Mouse (Mus musculus) heart, embryonic 12.5 days (tissue): ENCODE results near the gene Zfp112. TPM values are rescaled to one million over a fixed set of nuclear protein-coding genes. Genes with fewer than 3 reads are reported as not detected.
"Not testable (repeated sequence)": the region's sequence is repeated elsewhere in the genome, so short reads cannot be mapped to it uniquely, and the experiment has no call there.

Experiments used
- ATAC-seq: fragments of 200-750 bp; cut with Nextera tagmentation; 2 replicates; pipeline ENCODE4 v1.8.0; 2017; ENCODE audit warnings: moderate TSS enrichment, moderate library complexity; ENCODE audit not compliant: insufficient number of reproducible peaks, low FRiP score
- H3K27ac ChIP-seq: fragments of 300-500 bp; sonication (generic); 2 replicates; pipeline ENCODE4 v1.5.1; 2016; ENCODE audit warnings: mild to moderate bottlenecking, moderate library complexity; ENCODE audit not compliant: poor library complexity, severe bottlenecking
- H3K27me3 ChIP-seq: fragments of 300-500 bp; sonication (generic); replicated peaks from 2 replicates; pipeline ENCODE4 v1.6.1; 2016; ENCODE audit warnings: mild to moderate bottlenecking, moderate library complexity
- H3K36me3 ChIP-seq: fragments of 300-500 bp; sonication (generic); 2 replicates; pipeline ENCODE4 v1.6.1; 2016; ENCODE audit warnings: mild to moderate bottlenecking, moderate library complexity
- H3K4me1 ChIP-seq: fragments of 300-500 bp; sonication (generic); replicated peaks from 2 replicates; pipeline ENCODE4 v1.6.1; 2016; ENCODE audit warnings: mild to moderate bottlenecking
- H3K4me2 ChIP-seq: fragments of 300-500 bp; sonication (generic); 2 replicates; pipeline ENCODE4 v1.6.1; 2016; ENCODE audit warnings: mild to moderate bottlenecking, moderate library complexity
- H3K4me3 ChIP-seq: fragments of 300-500 bp; sonication (generic); 2 replicates; pipeline ENCODE4 v1.5.1; 2016; ENCODE audit warnings: mild to moderate bottlenecking
- H3K9ac ChIP-seq: fragments of 300-500 bp; sonication (generic); 2 replicates; pipeline ENCODE4 v1.6.1; 2016; ENCODE audit warnings: mild to moderate bottlenecking, moderate library complexity
- H3K9me3 ChIP-seq: fragments of 300-500 bp; sonication (generic); replicated peaks from 2 replicates; pipeline ENCODE4 v1.6.1; 2016; ENCODE audit warnings: mild to moderate bottlenecking, moderate library complexity
- WGBS: fragments of 180-500 bp; shearing (Covaris S2); methylation state at CpG from one replicate; pipeline ENCODE4 v1.1.7; 2016; 5-methylcytosine and 5-hydroxymethylcytosine counted together
- polyA plus RNA-seq: library from polyadenylated mRNA; unstranded; fragments of >200 nt; fragmentation: Nextera tagmentation; extraction: Ambion mirVana; gene quantifications from 2 replicates; pipeline ENCODE4 v1.2.1, GENCODE M21; 2016

Zfp112 gene
- polyA plus RNA-seq: 4.2 TPM in 2 replicates

DNA sequence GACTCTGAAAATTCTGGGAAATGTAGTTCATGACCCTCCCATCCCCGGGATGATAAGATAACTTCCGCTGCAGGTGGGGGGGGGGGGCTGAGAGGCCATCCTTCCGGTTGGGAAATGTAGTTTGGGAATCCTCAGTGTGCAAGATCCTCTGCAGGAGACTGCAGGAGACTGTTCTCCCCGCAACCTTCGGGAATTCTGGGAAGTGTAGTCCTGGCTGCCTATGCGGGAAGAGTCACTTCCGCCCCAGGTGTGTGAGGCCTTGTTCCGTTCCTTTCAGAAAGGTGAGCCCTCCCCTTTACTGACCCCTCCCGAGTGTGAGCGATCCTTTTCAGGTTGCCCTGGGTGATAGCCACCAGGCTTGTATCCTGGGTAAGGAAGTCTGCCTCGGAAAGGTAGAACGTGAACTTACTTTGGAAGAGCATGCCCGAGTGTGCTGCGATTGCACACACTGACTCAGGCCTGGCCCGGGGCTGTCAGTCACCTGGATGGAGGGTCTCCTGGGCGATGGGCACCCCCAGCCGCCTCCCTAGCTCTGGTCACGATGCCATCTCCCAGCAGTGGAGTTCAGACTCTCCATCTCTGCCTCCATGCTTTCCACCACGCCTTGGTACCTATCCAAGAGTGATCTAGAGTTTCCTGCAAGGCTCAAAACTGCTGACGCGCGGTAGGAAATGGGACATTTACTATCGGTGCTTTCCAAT, at the start of gene Zfp112:
Zfp112 (plus strand) TSS at position 159 of the 701 bp plus-strand sequence.
- Histone ChIP-seq H3K4me2 (peak within 1 kb of the TSS; percentile 79), H3K9ac (peak within 1 kb of the TSS; percentile 80), H3K27ac (peak within 1 kb of the TSS; percentile 71), H3K4me3 (peak within 1 kb of the TSS; percentile 84), H3K4me1 (peaks cover 5% of the 10 kb centered on the region), H3K36me3 (peaks cover 23% of the 10 kb centered on the region), H3K9me3 (peaks cover 18% of the 10 kb centered on the region), H3K27me3 (no peaks in the 10 kb centered on the region)
- ATAC-seq: peak; percentile 93
- WGBS: 2% methylated on average over 23 of the region's 23 CpGs

DNA sequence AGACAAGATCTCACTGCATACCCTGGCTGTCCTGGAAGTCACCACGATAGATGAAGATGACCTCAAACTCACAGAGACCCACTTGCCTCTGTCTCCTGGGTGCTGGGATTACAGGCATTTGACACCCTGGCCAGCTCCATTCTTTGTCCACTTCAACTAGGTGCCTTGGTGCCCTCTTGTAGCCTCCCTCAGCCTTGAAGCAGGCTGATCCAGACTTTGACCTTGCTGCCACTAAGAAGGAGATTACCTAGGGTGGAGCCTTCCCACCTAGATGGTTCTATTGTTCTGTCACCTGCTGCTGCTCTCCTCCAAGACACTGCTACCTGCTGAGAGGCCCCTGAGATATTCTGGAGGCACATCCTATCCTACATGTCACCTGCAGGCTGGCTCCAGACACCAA, 37.7 kb upstream of the Zfp112 start:
- 26% methylated on average over 1 of the region's 1 CpGs for WGBS
- H3K27ac ChIP-seq, H3K4me2 ChIP-seq, H3K36me3 ChIP-seq, H3K9ac ChIP-seq, H3K4me3 ChIP-seq, H3K27me3 ChIP-seq, H3K4me1 ChIP-seq, ATAC-seq, H3K9me3 ChIP-seq: not testable (repeated sequence)

DNA sequence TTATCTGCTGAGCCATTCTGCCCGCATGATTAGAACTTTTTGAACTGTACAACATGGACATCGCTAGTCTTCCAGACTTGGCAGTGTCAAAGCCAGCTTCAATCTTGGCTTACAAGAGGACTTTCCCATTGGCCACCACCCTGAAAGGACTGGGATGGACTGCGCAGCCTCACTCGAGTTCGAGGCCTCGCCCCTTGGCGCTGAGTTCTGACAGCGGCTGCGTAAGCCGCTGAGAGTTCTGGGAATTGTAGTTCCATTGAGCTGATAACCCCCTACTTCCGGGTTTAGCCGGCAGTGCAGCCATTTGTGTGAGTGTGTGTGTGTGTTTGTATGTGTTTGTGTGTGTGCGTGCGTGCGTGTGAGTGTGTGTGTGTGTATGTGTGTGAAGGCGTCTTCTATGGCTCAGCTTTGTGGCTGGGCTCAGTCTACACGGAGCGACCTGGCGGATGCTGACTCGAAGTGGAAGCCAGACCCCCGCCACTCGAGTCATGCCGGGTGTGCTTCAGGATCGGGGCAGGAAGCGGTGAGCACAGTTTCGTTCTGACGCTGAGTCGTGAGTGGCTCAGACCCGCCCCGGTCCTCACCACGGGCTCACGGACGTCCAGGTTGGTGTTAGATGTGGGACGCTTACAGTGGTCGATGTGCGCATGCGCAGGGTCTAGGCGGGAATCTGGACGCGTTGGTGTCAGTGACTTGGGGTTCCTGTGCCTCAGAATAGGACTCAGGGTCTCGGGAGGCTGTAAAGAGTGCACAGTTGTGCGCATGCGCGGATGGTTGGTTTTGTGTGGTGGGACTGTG, 30.3 kb upstream of the Zfp112 start, which contains the start of gene Zfp180:
Zfp180 (plus strand) TSS at position 291 of the 798 bp plus-strand sequence.
- 16% methylated on average over 44 of the region's 44 CpGs for WGBS
- Histone ChIP-seq H3K4me2 (peak within 1 kb of the TSS; percentile 88), H3K9ac (peak within 1 kb of the TSS; percentile 70), H3K4me3 (peak within 1 kb of the TSS; percentile 73), H3K27ac (peak within 1 kb of the TSS; percentile 78), H3K36me3 (peaks cover 18% of the 10 kb centered on the region), H3K4me1 (peaks cover 20% of the 10 kb centered on the region), H3K9me3 (peaks cover 13% of the 10 kb centered on the region), H3K27me3 (no peaks in the 10 kb centered on the region)
- ATAC-seq: peak; percentile 99

DNA sequence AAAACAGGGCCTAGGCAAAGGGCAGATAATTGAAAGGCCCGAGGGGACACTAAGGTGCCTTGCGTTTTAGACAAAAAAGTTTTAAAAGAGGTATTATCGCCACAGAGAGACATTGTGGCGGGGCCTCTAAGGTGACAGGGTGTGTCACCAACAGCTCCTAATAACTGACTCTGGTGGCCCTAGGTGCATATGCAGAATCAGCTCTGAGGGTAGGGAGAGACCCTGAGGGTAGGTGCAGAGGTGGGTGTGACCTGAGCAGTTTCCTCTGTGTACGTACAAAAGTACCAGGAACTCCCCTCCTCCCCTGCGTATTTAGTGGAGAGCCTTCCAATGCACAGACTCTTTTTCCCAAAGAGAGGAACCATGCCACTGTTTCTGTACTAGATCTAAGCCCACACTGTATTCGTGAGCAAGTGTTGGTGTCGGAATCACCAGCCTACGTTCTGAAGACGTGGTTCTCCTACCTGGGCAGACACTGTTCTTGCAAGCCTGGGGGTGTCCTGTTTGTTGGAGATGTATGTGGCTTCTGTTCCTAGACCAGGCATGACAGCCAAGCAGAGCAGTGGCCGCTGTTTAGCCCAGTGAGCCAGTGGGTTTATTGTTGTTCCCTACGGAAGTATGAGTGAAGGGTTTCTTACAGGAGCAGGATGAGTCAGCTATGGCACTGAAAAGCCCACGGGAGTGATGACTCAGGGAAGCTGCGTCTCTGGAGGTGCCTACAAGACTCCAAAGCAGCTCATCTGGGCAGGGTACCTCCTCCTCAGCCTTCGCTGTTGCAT, 29.5 kb upstream of the Zfp112 start:
- ATAC-seq: no peak
- peak overlapping the region; percentile 78 for H3K27ac ChIP-seq
- peaks cover 13% of the 10 kb centered on the region for H3K9me3 ChIP-seq
- H3K4me1 ChIP-seq: peaks cover 20% of the 10 kb centered on the region
- no peaks in the 10 kb centered on the region for H3K27me3 ChIP-seq
- peaks cover 26% of the 10 kb centered on the region for H3K36me3 ChIP-seq
- 48% methylated on average over 15 of the region's 15 CpGs for WGBS
- peak overlapping the region; percentile 88 for H3K4me2 ChIP-seq
- peak overlapping the region; percentile 73 for H3K4me3 ChIP-seq
- H3K9ac ChIP-seq: peak overlapping the region; percentile 70

DNA sequence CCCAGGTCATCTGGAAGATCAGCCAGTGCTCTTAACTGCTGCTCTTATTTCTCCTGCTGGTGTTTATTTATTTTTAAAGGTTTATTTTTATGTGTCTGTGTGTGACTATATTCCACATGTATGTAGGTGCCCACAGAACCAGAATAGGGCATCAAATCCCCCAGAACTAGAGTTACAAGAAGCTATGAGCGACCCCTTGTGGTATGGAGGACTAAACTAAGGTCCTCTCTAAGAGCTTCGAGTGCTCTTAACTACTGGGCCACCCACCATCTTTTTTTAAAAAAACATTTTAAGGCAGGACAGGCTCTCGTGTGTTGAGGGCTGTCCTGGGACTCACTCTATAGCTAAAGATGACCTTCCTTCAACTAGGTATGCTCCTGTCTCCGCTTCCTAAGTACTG, 25.2 kb upstream of the Zfp112 start:
- peaks cover 20% of the 10 kb centered on the region for H3K4me1 ChIP-seq
- WGBS: 92% methylated on average over 4 of the region's 4 CpGs
- H3K36me3 ChIP-seq: peaks cover 36% of the 10 kb centered on the region

DNA sequence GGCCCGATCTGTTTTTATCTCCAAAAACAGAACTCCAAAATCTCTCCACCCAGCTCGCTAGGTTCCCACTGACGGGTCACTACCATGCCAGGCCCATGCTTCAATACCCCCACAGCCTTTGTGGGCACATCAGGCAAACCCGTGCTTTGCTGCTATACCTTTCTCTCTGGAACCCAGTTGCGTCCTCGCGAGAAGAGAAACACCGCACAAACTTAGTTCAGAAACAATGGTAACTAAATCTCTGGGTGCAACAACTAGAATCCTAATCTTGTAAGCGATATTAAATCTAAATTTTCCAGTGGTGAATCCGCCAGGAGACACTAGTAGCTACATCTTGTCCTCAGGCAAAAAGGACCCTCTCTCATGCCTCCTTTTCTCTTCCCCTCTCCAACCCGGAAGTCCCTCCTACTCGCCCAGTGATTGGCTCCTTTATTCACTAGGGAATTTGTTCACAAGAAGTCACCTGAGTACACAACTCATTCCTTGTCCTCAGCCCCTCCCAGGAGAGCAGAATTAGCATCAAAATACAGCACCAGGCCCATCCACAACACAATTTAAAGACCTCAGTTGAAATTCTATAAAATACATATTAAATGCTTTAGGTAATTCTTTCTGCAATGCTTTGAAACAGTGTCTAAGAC, 24.5 kb upstream of the Zfp112 start:
- no peak for ATAC-seq
- no peak overlapping the region for H3K9ac ChIP-seq
- peaks cover 16% of the 10 kb centered on the region for H3K9me3 ChIP-seq
- peaks cover 17% of the 10 kb centered on the region for H3K4me1 ChIP-seq
- 96% methylated on average over 12 of the region's 12 CpGs for WGBS
- H3K36me3 ChIP-seq: peaks cover 37% of the 10 kb centered on the region
- no peak overlapping the region for H3K4me2 ChIP-seq
- H3K27ac ChIP-seq: no peak overlapping the region
- no peaks in the 10 kb centered on the region for H3K27me3 ChIP-seq
- H3K4me3 ChIP-seq: no peak overlapping the region

More for the DNA sequence above, 25.2 kb upstream of the Zfp112 start:
- Histone ChIP-seq H3K9me3 (peaks cover 16% of the 10 kb centered on the region), H3K27me3 (no peaks in the 10 kb centered on the region), H3K9ac (no peak overlapping the region), H3K27ac (no peak overlapping the region), H3K4me3 (no peak overlapping the region), H3K4me2 (no peak overlapping the region)
- no peak for ATAC-seq

DNA sequence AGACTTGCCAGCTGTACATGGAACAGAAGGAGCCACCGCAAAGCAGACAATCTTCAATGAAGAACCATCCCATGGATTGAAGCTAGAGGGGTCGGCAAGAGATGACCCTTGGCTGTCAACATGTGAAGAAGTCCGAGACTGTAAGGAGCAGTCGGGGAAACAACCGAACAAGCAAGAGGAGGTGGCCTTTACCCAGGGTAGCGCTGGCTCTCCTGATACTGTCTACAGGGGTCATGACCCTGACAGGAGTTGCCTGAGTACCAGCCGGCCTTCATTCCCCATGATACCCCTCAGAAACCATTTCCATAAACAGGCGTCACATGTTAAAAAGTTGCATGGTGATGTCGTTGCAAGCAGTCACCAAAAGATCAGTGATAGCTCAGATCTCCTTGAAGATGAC, 7.7 kb upstream of the Zfp112 start:
- ATAC-seq: no peak
- Histone ChIP-seq H3K27me3 (no peaks in the 10 kb centered on the region), H3K4me1 (no peaks in the 10 kb centered on the region), H3K4me2 (no peak overlapping the region), H3K27ac (no peak overlapping the region), H3K4me3 (no peak overlapping the region), H3K9me3 (peaks cover 92% of the 10 kb centered on the region), H3K9ac (no peak overlapping the region), H3K36me3 (peaks cover 99% of the 10 kb centered on the region)
- 91% methylated on average over 9 of the region's 9 CpGs for WGBS

DNA sequence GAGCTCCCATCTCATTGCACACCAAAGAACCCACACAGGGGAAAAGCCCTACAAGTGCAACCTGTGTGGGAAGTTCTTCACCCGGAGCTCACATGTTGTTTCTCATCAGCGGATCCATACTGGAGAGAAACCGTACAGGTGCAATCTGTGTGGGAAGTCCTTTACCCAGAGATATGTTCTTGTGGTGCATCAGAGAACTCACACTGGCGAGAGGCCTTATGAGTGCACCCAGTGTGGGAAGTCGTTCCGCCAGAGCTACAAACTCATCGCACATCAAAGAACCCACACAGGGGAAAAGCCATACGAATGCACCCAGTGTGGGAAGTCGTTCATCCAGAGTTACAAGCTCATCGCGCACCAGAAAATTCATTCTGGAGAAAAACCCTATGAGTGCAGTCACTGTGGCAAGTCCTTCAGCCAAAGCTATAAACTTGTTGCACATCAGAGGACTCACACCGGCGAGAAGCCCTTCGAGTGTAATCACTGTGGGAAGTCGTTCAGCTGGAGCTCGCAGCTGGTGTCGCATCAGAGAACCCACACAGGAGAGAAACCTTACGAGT, 6.9 kb upstream of the Zfp112 start:
- no peak overlapping the region for H3K4me3 ChIP-seq
- H3K27ac ChIP-seq: no peak overlapping the region
- ATAC-seq: no peak
- H3K4me1 ChIP-seq: no peaks in the 10 kb centered on the region
- H3K36me3 ChIP-seq: peaks cover 92% of the 10 kb centered on the region
- H3K9me3 ChIP-seq: peaks cover 86% of the 10 kb centered on the region
- no peak overlapping the region for H3K9ac ChIP-seq
- no peak overlapping the region for H3K4me2 ChIP-seq
- H3K27me3 ChIP-seq: no peaks in the 10 kb centered on the region
- 91% methylated on average over 18 of the region's 18 CpGs for WGBS

DNA sequence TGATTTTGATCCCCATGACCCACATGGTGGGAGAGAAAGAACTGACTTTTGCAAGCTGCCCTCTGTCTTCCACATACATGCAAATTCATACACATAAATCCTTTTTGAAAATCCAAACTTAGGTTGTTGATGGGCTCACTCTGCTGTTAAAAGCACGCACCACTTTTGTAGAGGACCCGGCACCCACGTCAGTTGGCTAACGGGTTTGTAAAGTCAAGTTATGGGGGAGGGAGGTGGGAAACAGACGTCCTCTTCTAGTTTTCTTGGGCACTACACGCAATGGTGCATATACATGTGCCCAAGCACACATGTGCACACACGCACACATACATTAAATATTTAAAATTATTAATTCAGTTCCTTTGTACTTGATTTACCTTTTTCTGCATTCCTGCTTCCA, 1.3 kb upstream of the Zfp112 start:
- H3K27me3 ChIP-seq: no peaks in the 10 kb centered on the region
- no peak for ATAC-seq

DNA sequence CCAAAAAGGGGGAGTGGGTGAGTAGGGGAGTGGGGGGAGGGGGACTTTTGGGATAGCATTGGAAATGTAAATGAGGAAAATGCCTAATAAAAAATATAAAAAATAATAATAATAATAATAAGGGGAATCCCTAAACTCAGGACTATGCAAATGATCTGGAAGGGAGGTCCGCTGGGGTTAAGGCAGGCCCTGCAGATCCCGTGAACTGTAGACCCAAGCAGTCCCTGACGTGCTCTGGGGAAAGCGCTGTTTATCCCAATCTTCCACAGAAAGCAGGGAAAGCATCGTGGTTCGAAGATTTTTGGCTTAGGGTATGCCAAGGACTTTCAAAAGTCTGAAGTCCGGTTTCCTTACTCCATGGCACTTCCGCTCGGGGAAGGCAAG, 350 bp upstream of the Zfp112 start:
- ATAC-seq: peak; percentile 58
- peaks cover 5% of the 10 kb centered on the region for H3K4me1 ChIP-seq

More for the DNA sequence above, 1.3 kb upstream of the Zfp112 start:
- 95% methylated on average over 7 of the region's 7 CpGs for WGBS
- Histone ChIP-seq H3K9ac (no peak overlapping the region), H3K27ac (no peak overlapping the region), H3K4me3 (no peak overlapping the region), H3K36me3 (peaks cover 37% of the 10 kb centered on the region), H3K4me1 (peaks cover 5% of the 10 kb centered on the region), H3K4me2 (no peak overlapping the region), H3K9me3 (peaks cover 33% of the 10 kb centered on the region)

More for the DNA sequence above, 350 bp upstream of the Zfp112 start:
- Histone ChIP-seq H3K27ac (peak overlapping the region; percentile 64; the same call in 1 of the 2 replicates), H3K9ac (peak overlapping the region; percentile 80), H3K4me2 (peak overlapping the region; percentile 79), H3K9me3 (peaks cover 24% of the 10 kb centered on the region), H3K36me3 (peaks cover 28% of the 10 kb centered on the region), H3K27me3 (no peaks in the 10 kb centered on the region), H3K4me3 (peak overlapping the region; percentile 84)
- WGBS: 7% methylated on average over 9 of the region's 9 CpGs
